Mouse (Mus musculus) MEL (cell line): ENCODE data around the gene Zfand3. TPM values are rescaled to one million over a fixed set of nuclear protein-coding genes. Genes with fewer than 3 reads are reported as not detected.

Source experiments
- DNase-seq: peaks from one replicate; pipeline ENCODE4 v3.0.0; 2011; ENCODE audit warnings: low read depth, low spot score
- H3K27ac ChIP-seq: 2 replicates; pipeline ENCODE4 v1.5.1; 2012; ENCODE audit warnings: low read depth, mild to moderate bottlenecking, control low read depth, low read length, moderate library complexity; ENCODE audit not compliant: control insufficient read depth
- H3K27me3 ChIP-seq, 2 experiments: fragments of 150-350 bp in 1 of 2; sonication (generic) in 1 of 2; 2 replicates each; pipeline ENCODE4 v1.6.1; 2012; ENCODE audit warnings: low read length in 2 of 2, mild to moderate bottlenecking in 2 of 2, improper control_type of control experiment in 1 of 2, moderate library complexity in 1 of 2; ENCODE audit not compliant: insufficient read depth in 2 of 2, control insufficient read depth in 1 of 2
- H3K36me3 ChIP-seq, 2 experiments: 2 replicates each; pipeline ENCODE4 v1.6.1; 2012 to 2014; ENCODE audit warnings: low read length in 2 of 2, improper control_type of control experiment in 1 of 2, inconsistent platforms in 1 of 2, mild to moderate bottlenecking in 1 of 2; ENCODE audit not compliant: insufficient read depth in 2 of 2, control insufficient read depth in 1 of 2
- H3K4me1 ChIP-seq, 2 experiments: fragments of 150-350 bp in 1 of 2; sonication (generic) in 1 of 2; 2 replicates each; pipeline ENCODE4 v1.6.1; 2012; ENCODE audit warnings: low read length in 2 of 2, improper control_type of control experiment in 1 of 2, mild to moderate bottlenecking in 1 of 2; ENCODE audit not compliant: insufficient read depth in 2 of 2, control insufficient read depth in 1 of 2
- H3K4me3 ChIP-seq, 2 experiments: fragments of 150-350 bp in 1 of 2; sonication (generic) in 1 of 2; 2 replicates each; pipeline ENCODE4 v1.5.1; 2012; ENCODE audit warnings: low read depth in 2 of 2, low read length in 2 of 2, mild to moderate bottlenecking in 2 of 2, moderate library complexity in 2 of 2, control low read depth in 1 of 2, improper control_type of control experiment in 1 of 2; ENCODE audit not compliant: control insufficient read depth in 1 of 2, insufficient read depth in 1 of 2
- H3K79me2 ChIP-seq: 2 replicates; pipeline ENCODE4 v1.6.1; 2012; ENCODE audit warnings: mild to moderate bottlenecking, low read length, moderate library complexity; ENCODE audit not compliant: control insufficient read depth, poor library complexity, insufficient read depth
- H3K9ac ChIP-seq: 2 replicates; pipeline ENCODE4 v1.6.1; 2012; ENCODE audit warnings: low read depth, mild to moderate bottlenecking, control low read depth, low read length, moderate library complexity; ENCODE audit not compliant: control insufficient read depth, poor library complexity, severe bottlenecking
- H3K9me3 ChIP-seq: fragments of 150-350 bp; sonication (generic); replicated peaks from 2 replicates; pipeline ENCODE4 v1.6.1; 2012; ENCODE audit warnings: mild to moderate bottlenecking, low read length, improper control_type of control experiment, moderate library complexity; ENCODE audit not compliant: insufficient read depth
- BHLHE40 ChIP-seq: IDR thresholded peaks from 2 replicates; pipeline ENCODE4 v1.6.1; 2012; ENCODE audit warnings: low read depth, mild to moderate bottlenecking, inconsistent platforms, low read length, improper control_type of control experiment, borderline replicate concordance
- CHD1 ChIP-seq: IDR thresholded peaks from 2 replicates; pipeline ENCODE4 v1.6.1; 2012; ENCODE audit warnings: low read depth, mild to moderate bottlenecking, inconsistent platforms, low read length, improper control_type of control experiment
- E2F4 ChIP-seq: IDR thresholded peaks from 2 replicates; pipeline ENCODE4 v1.6.1; 2011; ENCODE audit warnings: low read depth, low read length, improper control_type of control experiment, borderline replicate concordance
- ELF1 ChIP-seq: IDR thresholded peaks from 2 replicates; pipeline ENCODE4 v1.6.1; 2014; ENCODE audit warnings: low read depth, mild to moderate bottlenecking, inconsistent platforms, low read length, improper control_type of control experiment, moderate library complexity
- ETS1 ChIP-seq: IDR thresholded peaks from 2 replicates; pipeline ENCODE4 v1.6.1; 2012; ENCODE audit warnings: low read depth, mild to moderate bottlenecking, inconsistent platforms, low read length, improper control_type of control experiment, moderate library complexity
- GATA1 ChIP-seq: IDR thresholded peaks from 2 replicates; pipeline ENCODE4 v1.6.1; 2011; ENCODE audit warnings: low read depth, low read length, improper control_type of control experiment
- JUND ChIP-seq: IDR thresholded peaks from 2 replicates; pipeline ENCODE4 v1.6.1; 2011; ENCODE audit warnings: low read depth, mild to moderate bottlenecking, improper control_type of control experiment, low read length
- MEF2A ChIP-seq: IDR thresholded peaks from 2 replicates; pipeline ENCODE4 v1.6.1; 2014; ENCODE audit warnings: low read depth, mild to moderate bottlenecking, inconsistent platforms, low read length, improper control_type of control experiment; ENCODE audit not compliant: poor library complexity, insufficient replicate concordance, severe bottlenecking; ENCODE audit errors: extremely low read depth
- RCOR1 ChIP-seq: IDR thresholded peaks from 2 replicates; pipeline ENCODE4 v1.6.1; 2012; ENCODE audit warnings: low read depth, mild to moderate bottlenecking, inconsistent platforms, low read length, improper control_type of control experiment
- SIN3A ChIP-seq: IDR thresholded peaks from 2 replicates; pipeline ENCODE4 v1.6.1; 2012; ENCODE audit warnings: low read length, improper control_type of control experiment, inconsistent platforms
- UBTF ChIP-seq: IDR thresholded peaks from 2 replicates; pipeline ENCODE4 v1.6.1; 2012; ENCODE audit warnings: low read depth, mild to moderate bottlenecking, inconsistent platforms, low read length, improper control_type of control experiment, moderate library complexity, borderline replicate concordance; ENCODE audit not compliant: insufficient read depth
- ZKSCAN1 ChIP-seq: IDR thresholded peaks from 2 replicates; pipeline ENCODE4 v1.6.1; 2012; ENCODE audit warnings: low read depth, mild to moderate bottlenecking, inconsistent platforms, low read length, improper control_type of control experiment, moderate library complexity
- polyA plus RNA-seq, 2 experiments: library from polyadenylated mRNA; stranded (reverse) in 1 of 2; unstranded in 1 of 2; fragments of >175 nt in 1 of 2; fragments of >200 nt in 1 of 2; gene quantifications; 2 replicates each; pipeline versions ENCODE4 v1.2.1 to v1.2.4; 2012; ENCODE audit warnings: low replicate concordance in 2 of 2, low read depth in 1 of 2; ENCODE audit not compliant: insufficient read length in 2 of 2, insufficient read depth in 1 of 2, missing spikeins in 1 of 2
- total RNA-seq: library from RNA; depleted of rRNA; stranded (reverse); fragments of 300-350 nt; gene quantifications from 2 replicates; pipeline ENCODE4 v1.2.3, GENCODE M21; 2012

Gene Zfand3
- total and polyA plus RNA-seq, 3 experiments: 28.3 to 48.8 TPM; not detected in 1

- no peaks in the 10 kb centered on the region for H3K27me3 ChIP-seq
- no peak overlapping the region for H3K4me3 ChIP-seq
- 0 out of 2 replicates have a peak, but pooled peaks cover 2% of the 10 kb centered on the region for H3K79me2 ChIP-seq
- no peaks in the 10 kb centered on the region for H3K4me1 ChIP-seq
- H3K27ac ChIP-seq: no peak overlapping the region
- no peak for DNase-seq
- TF ChIP-seq ELF1: no peak
- no peak for TF ChIP-seq SIN3A
- no peak for TF ChIP-seq UBTF
- no peak for TF ChIP-seq ETS1
- TF ChIP-seq BHLHE40: no peak
- TF ChIP-seq, all 39 proteins: peak for 0
- Histone ChIP-seq H3K9ac (no peak overlapping the region), H3K9me3 (no peaks in the 10 kb centered on the region), H3K36me3 (peaks cover 0 to 1% of the 10 kb centered on the region in 2 experiments; a peak in 2 of 4 replicates)
Measured at GRCm38 (mm10) chr17:30198422-30198821, 193.9 kb downstream of the Zfand3 start.

DNA sequence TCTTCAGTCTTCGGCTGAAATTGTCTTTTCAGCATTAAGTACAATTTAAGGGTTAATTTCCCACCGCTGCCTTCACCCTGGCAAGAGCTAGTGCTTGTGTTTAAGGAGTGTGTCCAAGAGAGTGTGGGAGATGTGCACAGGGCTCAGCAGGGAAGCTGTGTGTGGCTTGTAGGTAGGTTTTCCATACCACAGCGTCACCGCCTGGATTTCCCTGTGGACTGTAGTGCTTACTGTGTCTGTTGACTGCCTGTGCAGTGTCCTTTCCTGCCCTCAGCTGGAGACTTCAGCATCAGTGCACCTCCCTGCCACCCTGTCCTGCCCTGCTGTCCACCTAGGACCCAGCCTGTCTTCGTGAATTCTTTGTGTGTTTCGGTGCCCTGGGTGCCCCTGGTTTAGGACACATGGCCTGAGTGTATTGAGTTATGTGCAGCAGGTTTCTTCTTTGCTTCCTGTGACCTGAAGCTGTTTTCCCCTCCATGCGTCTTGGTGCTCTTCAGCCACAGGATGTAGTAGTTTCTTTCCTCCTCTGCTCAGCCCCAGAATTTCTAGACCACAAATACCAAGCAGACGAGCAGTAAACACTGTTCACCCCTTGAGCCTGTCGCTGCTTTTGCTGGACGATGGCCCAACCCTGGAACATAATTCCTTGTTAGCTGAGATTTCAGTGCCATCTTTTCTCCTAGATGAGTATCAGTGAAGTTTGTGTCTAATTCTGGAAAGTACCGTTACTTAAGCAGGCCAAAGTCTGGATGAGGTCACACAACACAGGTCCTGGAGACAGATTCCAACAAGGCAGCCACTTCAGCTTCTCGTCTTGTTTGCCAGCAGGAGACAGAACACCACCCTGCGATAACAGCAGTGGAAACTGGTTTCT lies 195.1 kb downstream of the Zfand3 start:
- DNase-seq: no peak
- TF ChIP-seq CHD1 (no peak), UBTF (no peak), ELF1 (no peak), RCOR1 (no peak), GATA1 (no peak)
- H3K4me3 ChIP-seq: no peak overlapping the region
- H3K36me3 ChIP-seq: peaks cover 0 to 1% of the 10 kb centered on the region in 2 experiments; a peak in 1 of 4 replicates
- H3K9me3 ChIP-seq: no peaks in the 10 kb centered on the region
- no peak overlapping the region for H3K27ac ChIP-seq
- no peak overlapping the region for H3K9ac ChIP-seq
- no peaks in the 10 kb centered on the region for H3K27me3 ChIP-seq
- H3K79me2 ChIP-seq: 0 out of 2 replicates have a peak, but pooled peaks cover 2% of the 10 kb centered on the region
- H3K4me1 ChIP-seq: no peaks in the 10 kb centered on the region

- TF ChIP-seq ZKSCAN1 (no peak), E2F4 (no peak), MEF2A (no peak), JUND (no peak)
Measured at GRCm38 (mm10) chr17:30200283-30200682, 195.8 kb downstream of the Zfand3 start.

More at GRCm38 (mm10) chr17:30200283-30200682, 195.8 kb downstream of the Zfand3 start:
- DNase-seq: no peak
- no peaks in the 10 kb centered on the region for H3K27me3 ChIP-seq
- H3K9me3 ChIP-seq: no peaks in the 10 kb centered on the region
- H3K36me3 ChIP-seq: peaks cover 0 to 1% of the 10 kb centered on the region in 2 experiments; a peak in 1 of 4 replicates
- H3K79me2 ChIP-seq: 0 out of 2 replicates have a peak, but pooled peaks cover 2% of the 10 kb centered on the region
- no peak overlapping the region for H3K9ac ChIP-seq
- H3K4me3 ChIP-seq: no peak overlapping the region
- H3K4me1 ChIP-seq: no peaks in the 10 kb centered on the region
- no peak overlapping the region for H3K27ac ChIP-seq
